Mouse (Mus musculus): Measurements from ENCODE around the gene Camta1.

DNA sequence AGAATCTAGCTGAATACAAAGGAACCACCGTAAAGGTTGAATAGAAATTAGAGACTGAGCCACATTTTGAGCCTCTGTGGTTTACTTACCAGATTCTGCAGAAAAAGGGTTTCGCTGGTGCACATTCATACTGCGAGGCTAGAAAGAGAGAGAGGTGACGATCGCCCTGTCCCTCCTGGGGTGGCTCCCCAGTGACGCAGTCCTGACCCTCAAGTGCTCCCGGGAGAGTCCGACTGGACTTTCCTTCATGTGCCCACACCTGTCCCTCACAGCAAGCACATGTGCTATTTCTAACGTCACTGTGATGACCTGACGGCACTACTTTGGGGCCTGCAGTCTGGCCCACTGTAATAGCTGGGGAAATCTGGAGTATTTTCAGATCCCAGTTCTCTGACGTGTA lies 823.9 kb downstream of the Camta1 start:
- TF ChIP-seq TAL1 (IDR thresholded peaks at IDR 0.05; ENCODE audit: low read length) (no peak), GATA1 (IDR thresholded peaks at IDR 0.05; ENCODE audit: low read length) (no peak)
